Mouse (Mus musculus) mouse trophoblast stem cell (cell line): ENCODE measurements around the gene Stoml3.

Experiments
- in situ Hi-C, 2 experiments: fragments of 300-500 bp; cut with MseI, MboI; formaldehyde crosslinking; loops; 2 replicates in 1 of 2; 3 replicates in 1 of 2; pipeline ENCODE4 v1.15.1; 2025

Stoml3 gene

DNA sequence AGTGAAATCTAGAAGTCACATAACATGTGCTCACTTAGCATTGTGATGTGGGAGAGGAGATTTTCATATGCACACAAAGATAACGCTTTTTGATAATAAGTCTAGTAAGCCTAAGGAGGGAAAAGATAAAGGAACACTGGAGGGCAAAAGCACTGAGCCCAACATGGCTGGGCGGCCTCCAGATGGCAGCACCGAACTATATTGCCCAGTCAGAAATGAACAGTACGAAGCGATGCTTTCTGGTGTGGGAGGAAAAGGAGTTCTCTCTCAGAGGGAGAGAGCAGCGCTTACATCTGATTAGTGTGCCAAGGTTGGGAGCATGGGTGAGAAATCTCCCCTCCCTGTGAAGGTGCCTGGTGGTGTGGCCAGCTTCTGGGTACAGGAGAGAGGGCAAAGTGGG, 12.6 kb upstream of the Stoml3 start:
- in situ Hi-C loops = no loop called here

DNA sequence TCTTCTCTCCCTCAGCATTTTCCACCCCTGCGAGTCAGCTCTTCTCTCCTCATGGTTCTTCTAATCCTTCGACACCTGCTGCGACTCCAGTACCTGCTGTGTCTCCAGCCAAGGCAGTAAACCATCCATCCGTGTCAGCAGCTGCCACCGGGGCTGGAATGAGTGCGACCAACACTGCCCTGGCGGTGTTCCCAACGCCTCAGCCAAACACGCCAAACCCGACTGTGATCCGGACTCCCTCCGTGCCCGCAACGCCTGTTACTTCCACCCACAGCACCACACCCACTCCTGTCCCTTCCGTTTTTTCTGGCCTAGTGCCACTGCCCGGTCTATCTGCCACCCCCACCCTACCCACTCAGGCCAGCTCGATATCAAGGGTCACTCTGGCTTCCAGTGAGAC, 11.0 kb upstream of the Stoml3 start:
- in situ Hi-C loops = no loop called here

DNA sequence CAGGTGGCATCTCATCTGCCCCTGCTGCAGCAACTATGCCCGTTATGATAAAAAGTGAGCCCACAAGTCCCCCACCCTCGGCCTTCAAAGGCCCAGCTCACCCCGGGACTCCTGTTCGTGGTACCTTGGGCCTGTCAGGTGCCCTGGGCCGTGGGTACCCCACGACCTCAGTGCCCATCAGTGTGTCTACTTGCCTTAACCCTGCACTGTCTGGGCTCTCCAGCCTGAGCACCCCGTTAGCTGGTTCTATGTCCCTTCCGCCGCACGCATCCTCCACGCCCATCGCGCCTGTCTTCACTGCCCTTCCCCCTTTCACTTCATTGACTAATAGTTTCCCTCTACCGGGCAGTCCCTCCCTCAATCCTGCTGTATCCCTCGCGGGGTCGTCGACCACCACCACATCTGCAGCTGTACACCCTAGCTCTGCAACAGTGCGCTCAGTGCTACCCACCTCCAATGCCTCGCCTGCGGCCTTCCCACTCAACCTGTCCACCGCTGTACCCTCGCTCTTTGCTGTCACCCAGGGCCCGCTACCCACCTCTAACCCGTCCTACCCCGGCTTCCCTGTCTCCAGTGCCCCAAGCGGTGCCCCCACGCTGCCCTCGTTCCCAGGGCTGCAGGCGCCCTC, 9.9 kb upstream of the Stoml3 start:
- in situ Hi-C loops = no loop called here

DNA sequence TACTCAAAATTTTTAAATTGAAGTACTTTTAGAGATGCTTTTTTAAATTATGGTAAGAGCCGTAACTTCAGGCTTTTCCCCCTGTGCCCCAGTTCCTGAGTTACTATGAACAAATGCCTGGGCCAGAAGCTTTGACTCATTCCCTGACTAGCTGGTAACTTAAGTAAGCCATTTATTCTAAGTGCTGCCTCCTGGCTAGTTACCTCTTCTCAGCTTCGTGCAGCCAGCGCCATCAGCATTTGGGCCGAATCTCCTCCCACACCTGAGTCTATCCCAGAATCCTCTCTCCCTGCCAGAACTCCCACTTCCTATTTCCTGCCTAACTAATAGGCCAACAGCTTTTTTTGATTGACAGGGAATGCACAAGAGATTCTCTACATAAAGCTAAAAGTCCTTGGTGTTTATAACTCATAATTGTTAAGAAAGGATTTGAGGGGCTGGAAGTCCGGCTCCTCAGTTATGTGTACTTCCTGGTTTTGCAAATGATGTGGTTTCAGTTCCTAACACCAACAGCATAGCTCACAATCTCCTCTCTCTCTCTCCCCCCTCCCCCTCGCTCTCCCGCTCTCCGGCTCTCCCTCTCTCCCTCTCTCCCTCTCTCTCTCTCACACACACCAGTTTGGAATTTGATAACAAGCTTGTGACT, 4.9 kb upstream of the Stoml3 start:
- in situ Hi-C loops = no loop called here

DNA sequence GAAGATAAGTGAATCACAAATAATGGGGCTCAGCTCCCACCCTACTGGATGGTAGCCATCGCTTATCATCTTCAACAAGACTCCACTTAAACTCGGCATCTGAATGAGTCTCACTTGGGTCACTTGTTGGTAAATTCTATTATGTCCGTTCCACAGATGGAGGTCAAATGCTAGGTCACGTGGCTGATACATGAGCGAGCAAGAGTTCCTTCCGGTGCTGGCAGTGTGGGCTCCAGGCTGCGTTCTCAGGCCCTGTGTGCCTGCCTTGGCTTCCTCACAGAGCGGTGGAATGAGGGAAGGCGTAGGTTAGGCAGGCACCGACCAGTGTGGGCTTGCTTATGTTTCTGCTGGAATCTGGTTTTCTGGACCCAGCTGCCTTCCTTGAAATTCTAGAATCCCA, 1.9 kb upstream of the Stoml3 start:
- in situ Hi-C loops = no loop called here

DNA sequence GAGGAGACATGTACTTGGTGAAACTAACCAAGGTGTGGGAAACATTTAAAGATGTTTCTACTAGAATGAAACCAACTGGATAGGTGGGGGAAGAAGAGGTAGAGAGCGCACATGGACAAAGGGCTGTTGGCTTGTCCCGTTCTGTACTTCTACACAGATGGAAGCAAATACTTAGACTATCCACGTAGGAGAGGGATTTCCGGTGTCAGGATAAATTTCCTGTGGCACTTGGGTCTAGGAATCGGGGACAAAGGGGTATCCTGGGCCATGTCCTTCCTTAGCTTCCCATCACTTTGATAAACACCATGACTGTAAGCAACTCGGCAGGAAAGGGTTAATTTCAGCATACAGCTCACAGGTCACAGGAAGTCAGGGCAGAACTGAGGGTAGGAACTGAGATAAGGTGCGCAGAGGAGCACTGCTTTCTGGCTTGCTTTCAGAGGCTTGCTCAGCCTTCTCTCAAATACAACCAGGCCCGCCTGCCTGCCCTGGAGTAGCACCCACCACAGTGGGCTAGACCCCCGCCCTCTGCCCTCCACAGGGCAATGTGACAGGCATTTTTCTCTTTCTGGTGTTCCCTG, 1.4 kb upstream of the Stoml3 start:
- in situ Hi-C loops = no loop called here

DNA sequence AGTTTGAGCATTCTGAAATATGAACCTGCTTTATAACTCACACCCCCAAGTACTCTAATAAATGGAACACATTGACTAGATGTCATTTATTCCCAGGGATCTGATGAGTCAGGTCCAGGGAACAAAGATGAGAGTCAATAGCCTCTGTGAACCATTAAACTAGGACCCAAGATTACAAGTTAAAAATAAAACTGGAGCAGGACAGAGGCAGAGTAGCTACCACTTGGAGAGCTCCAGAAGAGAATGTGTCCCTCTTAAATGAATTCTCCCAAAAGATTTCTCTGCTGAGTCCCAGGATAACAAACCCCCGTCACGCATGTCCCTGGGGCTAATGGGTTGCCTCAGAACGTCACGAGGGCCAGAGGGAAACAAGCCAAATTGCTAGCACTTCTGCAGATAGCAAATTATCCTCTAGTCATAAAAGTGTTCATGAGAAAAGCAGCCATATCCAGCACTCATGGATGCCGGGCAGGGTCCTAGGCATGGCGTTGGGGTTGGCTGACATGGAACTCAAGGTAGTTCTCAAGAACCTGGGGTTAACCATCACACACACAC, 10.0 kb downstream of the Stoml3 start:
- in situ Hi-C loops = no loop called here

DNA sequence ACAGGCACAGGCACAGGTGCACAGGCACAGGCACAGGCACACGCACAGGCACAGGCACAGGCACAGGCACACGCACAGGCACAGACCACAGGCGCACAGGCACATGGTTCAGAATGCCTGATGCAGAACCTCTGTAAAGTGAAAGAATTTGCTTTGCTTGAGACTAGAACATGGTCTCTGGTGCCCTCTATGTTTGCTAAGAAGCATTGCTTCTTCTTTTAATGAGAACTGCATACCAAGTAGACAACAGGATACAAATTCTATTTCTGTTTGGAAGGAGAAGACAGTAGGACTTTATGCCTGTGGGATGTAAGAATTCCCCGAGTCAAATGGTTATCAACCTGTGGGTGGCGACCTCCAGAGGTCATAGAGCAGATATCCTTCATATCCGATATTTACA, 14.0 kb downstream of the Stoml3 start:
- in situ Hi-C loops = no loop called here

DNA sequence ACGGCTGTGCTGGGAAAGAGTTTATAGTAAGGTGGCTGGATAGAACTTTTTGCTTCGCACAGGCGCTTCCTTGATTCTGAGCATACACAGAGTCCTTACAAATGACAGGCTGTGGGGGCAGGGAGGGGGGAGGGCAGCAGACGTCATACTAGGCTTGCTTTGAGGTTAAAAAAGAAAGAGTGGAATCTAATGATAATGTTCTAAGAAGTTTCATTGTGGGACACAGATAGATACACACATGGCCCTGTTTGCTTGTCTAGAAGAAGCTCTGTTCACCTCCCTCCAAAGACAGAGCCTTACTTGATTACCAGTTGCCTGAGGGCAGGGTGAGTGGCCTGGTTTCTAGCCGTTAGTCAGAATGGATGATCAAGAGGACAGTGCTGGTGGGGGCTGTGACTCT, 24.6 kb downstream of the Stoml3 start:
- in situ Hi-C loops = no loop called here

DNA sequence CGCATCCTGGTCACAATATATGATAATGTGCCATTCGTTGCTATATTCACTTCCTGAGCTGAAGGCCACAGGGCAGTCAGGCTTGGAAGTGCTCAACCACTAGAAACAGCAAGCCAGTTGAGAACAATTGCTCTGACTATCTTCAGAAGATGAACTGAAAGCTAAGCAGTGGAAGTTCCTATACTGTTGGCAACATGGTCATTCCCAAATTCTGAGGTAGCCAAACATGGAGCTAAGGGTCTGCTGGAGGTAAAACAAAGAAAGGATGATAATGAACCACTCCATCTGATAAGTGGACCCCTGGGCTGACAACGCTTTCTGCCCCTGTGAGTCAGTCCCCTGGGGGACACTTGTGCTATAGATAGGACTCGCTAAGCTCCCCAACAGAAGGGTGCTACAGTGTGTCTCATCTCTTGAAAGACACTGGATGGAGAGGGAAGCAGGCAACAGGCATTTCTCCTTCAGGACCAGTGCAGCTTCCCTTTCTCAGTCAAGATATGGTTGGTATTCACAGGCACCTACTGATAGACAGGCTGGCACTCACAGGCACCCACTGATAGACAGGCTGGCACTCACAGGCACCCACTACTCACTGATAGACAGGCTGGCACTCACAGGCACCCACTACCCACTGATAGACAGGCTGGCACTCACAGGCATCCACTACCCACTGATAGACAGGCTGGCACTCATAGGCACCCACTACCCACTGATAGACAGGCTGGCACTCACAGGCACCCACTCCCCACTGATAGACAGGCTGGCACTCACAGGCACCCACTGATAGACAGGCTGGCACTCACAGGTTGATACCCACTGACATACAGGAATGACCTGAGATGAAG, 26.0 kb downstream of the Stoml3 start:
- in situ Hi-C loops = no loop called here

DNA sequence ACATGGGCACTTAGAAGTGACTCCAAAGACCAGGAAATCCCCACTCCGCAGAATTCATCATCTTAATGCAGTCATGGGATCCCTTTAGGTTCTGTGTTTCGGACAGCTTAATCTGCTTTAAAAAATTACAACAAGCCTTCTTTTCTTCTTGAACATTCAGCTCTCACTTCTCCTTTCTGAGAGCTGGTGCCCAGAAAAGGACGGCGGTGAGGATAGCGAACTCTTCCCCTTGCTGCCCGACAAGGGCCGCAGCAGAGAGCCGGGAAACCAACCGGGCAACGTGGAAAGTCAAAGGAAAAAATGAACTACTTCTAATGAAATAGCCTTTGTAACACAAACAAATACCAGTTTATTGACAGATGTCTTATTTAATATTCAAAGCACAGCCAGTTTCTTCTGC, 34.3 kb downstream of the Stoml3 start:
- in situ Hi-C loops = no loop called here

DNA sequence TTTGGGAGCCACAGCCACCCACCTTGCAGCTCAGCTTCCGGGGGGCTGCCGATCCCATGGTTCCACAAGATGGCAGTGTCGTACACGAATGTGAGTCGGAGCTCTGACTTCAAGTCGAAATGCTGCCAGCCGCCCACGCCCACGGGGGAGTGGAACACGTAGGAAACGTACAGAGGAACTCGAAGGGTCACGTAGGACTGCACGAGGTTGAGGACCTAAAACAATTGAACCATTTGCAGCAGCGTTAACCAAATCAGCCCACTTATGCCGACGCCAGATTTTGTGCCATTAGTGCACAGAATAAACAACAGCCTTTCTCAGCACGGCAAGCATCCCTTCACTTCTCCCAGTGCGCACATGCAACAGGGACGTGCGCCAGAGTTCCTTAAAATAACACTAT, 37.3 kb downstream of the Stoml3 start:
- in situ Hi-C loops = no loop called here

DNA sequence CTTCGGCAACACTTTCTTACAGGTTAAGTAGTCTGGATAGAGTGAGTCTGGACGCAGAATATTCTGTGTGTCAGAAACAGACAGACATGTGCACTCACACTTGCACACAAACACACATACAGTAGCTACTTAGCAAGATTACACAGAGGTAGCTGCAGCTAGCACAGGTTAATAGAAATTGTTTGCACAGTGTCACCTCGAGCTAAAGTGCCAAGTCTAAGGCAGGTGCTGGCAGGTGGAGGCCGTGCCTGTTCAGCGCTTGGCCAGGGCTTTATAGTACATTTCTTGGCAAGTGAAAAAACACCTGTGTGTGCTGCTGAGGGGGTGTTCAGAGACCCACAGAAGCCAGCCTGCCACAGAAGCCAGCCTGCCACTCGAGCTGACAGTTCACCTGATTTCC, 41.9 kb downstream of the Stoml3 start:
- in situ Hi-C loops = no loop called here

DNA sequence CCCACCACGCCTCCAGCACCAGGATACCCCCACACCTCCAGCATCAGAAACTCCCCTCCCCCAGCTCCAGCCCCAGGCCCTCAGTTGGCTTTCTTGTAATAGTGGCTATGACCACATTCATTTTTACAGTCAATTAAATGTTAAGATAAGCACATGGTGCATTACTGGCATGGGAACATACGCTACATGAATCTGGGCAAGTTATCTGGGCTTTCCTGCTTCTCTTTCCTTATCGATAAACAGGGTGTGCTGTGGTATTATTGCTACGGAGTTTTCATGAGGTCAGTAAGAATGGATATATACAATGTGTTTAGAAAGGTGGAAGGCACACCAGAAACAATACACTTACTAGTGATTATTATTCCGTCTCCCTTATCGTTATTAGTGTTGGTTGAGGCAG, 43.6 kb downstream of the Stoml3 start:
- in situ Hi-C loops = no loop called here

DNA sequence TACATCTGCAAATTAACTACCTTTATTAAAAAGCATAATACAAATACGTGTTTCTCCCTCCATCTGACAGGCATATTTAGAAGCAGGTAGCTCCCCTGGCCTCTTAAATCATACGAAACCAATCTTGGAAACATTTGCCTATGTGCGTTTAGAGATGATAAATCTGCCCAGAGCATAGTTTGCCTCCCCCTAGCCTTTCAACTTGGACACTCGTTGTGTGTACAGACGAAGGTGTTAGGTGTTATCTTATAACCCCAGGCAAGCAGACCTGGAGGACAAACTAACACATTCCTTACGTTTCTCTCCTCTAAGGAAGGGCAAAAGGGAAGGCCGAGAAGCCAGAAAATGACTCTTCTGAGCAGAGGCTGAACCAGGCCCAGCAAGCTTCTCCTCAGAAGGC, 64.2 kb downstream of the Stoml3 start:
- in situ Hi-C loops = no loop called here

DNA sequence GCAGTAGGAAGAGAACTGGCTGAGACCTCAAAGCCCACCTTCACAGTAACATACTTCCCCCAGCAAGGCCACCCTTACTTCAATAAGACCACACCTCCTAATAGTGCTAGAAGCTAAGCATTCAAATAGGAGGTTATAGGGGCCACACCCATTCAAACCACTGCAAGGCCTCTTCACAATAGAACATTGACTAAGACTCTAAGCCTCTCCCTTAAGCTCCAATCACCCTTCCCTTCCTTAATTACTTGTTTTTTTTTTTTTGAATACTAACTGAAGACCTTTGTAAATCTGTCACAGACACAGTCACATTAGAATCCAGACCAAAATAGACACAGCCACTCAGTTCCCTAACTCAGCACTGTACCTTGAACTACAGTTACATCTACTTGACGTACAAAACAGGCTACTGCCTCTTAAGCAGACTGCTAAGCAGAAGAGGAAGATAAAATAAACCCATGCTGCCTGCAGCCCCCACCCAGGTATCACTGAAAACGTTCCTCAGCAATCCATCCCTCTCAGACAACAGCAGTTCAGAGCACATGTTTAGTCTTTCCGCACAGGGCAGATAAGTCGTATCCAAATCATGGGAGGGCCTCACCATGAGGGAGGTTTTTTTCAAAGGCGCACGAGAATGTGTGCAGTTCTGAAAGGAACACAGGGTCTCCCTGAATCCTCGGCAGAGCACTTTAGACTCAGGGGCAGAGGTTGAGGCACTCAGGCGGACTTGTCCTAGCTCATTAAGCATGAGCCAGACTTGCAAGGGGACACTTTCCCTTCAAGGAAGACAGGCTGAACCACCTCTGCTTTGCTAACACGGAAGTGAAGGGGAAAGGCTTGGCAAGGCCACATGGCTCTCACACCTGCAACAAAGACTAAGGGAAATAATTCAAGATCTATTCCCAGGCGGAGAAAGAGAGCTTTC, 66.8 kb downstream of the Stoml3 start:
- in situ Hi-C loops = no loop called here

DNA sequence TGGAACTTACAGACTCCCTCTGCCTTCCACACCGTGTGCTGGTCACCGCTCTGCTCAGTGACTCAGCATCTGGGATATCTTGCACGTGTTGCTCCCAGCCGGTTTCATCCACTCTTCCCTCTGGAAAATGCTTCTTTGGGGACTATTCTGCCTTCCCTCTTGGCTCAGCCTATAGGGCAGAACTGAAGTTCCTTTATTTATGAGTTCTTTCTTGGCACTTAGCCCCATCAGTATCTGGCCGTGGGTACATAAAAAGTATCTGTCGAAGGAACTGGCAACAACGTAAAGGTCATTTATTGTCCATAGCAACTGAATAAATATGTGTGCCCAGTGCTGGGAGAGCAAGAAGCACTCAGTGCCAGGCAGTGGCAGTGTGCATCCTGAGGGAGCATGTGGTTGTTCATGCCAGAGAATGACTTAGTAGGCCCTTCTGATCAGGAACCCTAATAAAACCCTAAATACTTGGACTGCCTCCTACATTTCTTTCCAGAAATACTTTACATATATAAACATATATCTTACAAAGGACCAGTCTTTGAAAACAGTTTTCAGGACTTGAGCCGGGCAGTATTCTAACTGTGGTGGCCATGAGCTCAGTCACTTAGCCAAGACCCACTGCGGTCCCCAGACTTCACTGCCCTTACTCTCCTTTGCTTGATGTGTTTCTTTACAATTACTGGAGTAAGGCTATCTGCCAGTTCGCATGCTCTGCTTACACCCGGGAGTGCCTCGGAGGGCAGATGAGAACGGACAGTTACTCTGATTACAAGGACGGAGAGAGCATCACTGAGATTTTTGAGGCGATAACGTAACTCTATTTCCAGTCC, 69.1 kb downstream of the Stoml3 start:
- in situ Hi-C loops = no loop called here
